Mouse (Mus musculus): ENCODE results near the gene Fam184b. TPM values are rescaled to one million over a fixed set of nuclear protein-coding genes. Genes with fewer than 3 reads are reported as not detected.
A peak's percentile ranks its signal among the peaks of the same experiment; 100 is the strongest.

Gene Fam184b
- polyA plus RNA-seq (2014; fragmentation: Nextera tagmentation; extraction: Ambion mirVana), result 0.36 and 0.45 TPM in 2 replicates

- H3K9ac ChIP-seq (ENCODE audit: low read depth, low read length), result no peak within 1 kb of the TSS; the same call in 1 of the 2 replicates
- ATAC-seq (replicated peaks; ENCODE audit: low FRiP score) (no peak), DNase-seq (ENCODE audit: low spot score) (peak; percentile 57)
- H3K4me3 ChIP-seq (ENCODE audit: low read depth, low read length), result peak within 1 kb of the TSS; percentile 52
- H3K4me1 ChIP-seq (replicated peaks; ENCODE audit: control insufficient read depth, insufficient read depth, low read length), result no peaks in the 10 kb centered on the region
- WGBS, result 1% methylated on average over 48 of the region's 48 CpGs
- no peak within 1 kb of the TSS for H3K27ac ChIP-seq (ENCODE audit: low read depth, low read length)
- H3K27me3 ChIP-seq (replicated peaks; ENCODE audit: control insufficient read depth, insufficient read depth, low read length), result peaks cover 25% of the 10 kb centered on the region
- no peaks in the 10 kb centered on the region for H3K36me3 ChIP-seq (ENCODE audit: control insufficient read depth, insufficient read depth, low read length)
- peak within 1 kb of the TSS; percentile 90 for H3K4me2 ChIP-seq
- H3K9me3 ChIP-seq (ENCODE audit: control insufficient read depth, low read length), result no peaks in the 10 kb centered on the region
Measured at GRCm38 (mm10) chr5:45638806-45639714, at the start of gene Fam184b. Gene Fam184b, minus strand, starts transcription at chr5:45639614.

- 69% methylated on average over 4 of the region's 4 CpGs for WGBS
- no peak overlapping the region for H3K4me3 ChIP-seq (ENCODE audit: low read depth, low read length)
- no peaks in the 10 kb centered on the region for H3K9me3 ChIP-seq (ENCODE audit: control insufficient read depth, low read length)
- H3K27me3 ChIP-seq (replicated peaks; ENCODE audit: control insufficient read depth, insufficient read depth, low read length), result no peaks in the 10 kb centered on the region
- H3K36me3 ChIP-seq (ENCODE audit: control insufficient read depth, insufficient read depth, low read length), result peaks cover 7% of the 10 kb centered on the region; the same call in 1 of the 2 replicates
- no peak overlapping the region for H3K9ac ChIP-seq (ENCODE audit: low read depth, low read length)
- no peaks in the 10 kb centered on the region for H3K4me1 ChIP-seq (replicated peaks; ENCODE audit: control insufficient read depth, insufficient read depth, low read length)
- ATAC-seq (replicated peaks; ENCODE audit: low FRiP score) (0 out of 2 replicates have a peak, but pooled peaks have one; percentile 36), DNase-seq (ENCODE audit: low spot score) (no peak)
- no peak overlapping the region for H3K4me2 ChIP-seq
- H3K27ac ChIP-seq (ENCODE audit: low read depth, low read length), result no peak overlapping the region
Measured at GRCm38 (mm10) chr5:45689152-45689551, 49.7 kb upstream of the Fam184b start.

- no peak overlapping the region for H3K4me2 ChIP-seq
- no peak overlapping the region for H3K9ac ChIP-seq (ENCODE audit: low read depth, low read length)
- no peaks in the 10 kb centered on the region for H3K4me1 ChIP-seq (replicated peaks; ENCODE audit: control insufficient read depth, insufficient read depth, low read length)
- H3K4me3 ChIP-seq (ENCODE audit: low read depth, low read length), result no peak overlapping the region
- DNase-seq (ENCODE audit: low spot score) (no peak), ATAC-seq (replicated peaks; ENCODE audit: low FRiP score) (no peak)
- H3K36me3 ChIP-seq (ENCODE audit: control insufficient read depth, insufficient read depth, low read length), result peaks cover 11% of the 10 kb centered on the region; the same call in 1 of the 2 replicates
- no peaks in the 10 kb centered on the region for H3K9me3 ChIP-seq (ENCODE audit: control insufficient read depth, low read length)
- WGBS, result 92% methylated on average over 3 of the region's 3 CpGs
- no peaks in the 10 kb centered on the region for H3K27me3 ChIP-seq (replicated peaks; ENCODE audit: control insufficient read depth, insufficient read depth, low read length)
- H3K27ac ChIP-seq (ENCODE audit: low read depth, low read length), result no peak overlapping the region
Measured at GRCm38 (mm10) chr5:45686223-45686622, 46.8 kb upstream of the Fam184b start.

GRCm38 (mm10) chr5:45685243-45685642, 45.8 kb upstream of the Fam184b start:
- no peak for ATAC-seq (replicated peaks; ENCODE audit: low FRiP score)
- WGBS, result 88% methylated on average over 2 of the region's 2 CpGs

GRCm38 (mm10) chr5:45683388-45683787, 44.0 kb upstream of the Fam184b start:
- H3K4me1 ChIP-seq (replicated peaks; ENCODE audit: control insufficient read depth, insufficient read depth, low read length), result no peaks in the 10 kb centered on the region
- no peak overlapping the region for H3K4me2 ChIP-seq
- H3K27ac ChIP-seq (ENCODE audit: low read depth, low read length), result no peak overlapping the region
- DNase-seq (ENCODE audit: low spot score) (no peak), ATAC-seq (replicated peaks; ENCODE audit: low FRiP score) (no peak)
- no peaks in the 10 kb centered on the region for H3K9me3 ChIP-seq (ENCODE audit: control insufficient read depth, low read length)
- H3K27me3 ChIP-seq (replicated peaks; ENCODE audit: control insufficient read depth, insufficient read depth, low read length), result no peaks in the 10 kb centered on the region
- H3K4me3 ChIP-seq (ENCODE audit: low read depth, low read length), result no peak overlapping the region
- H3K9ac ChIP-seq (ENCODE audit: low read depth, low read length), result no peak overlapping the region
- WGBS, result 80% methylated on average over 1 of the region's 1 CpGs
- H3K36me3 ChIP-seq (ENCODE audit: control insufficient read depth, insufficient read depth, low read length), result peaks cover 10% of the 10 kb centered on the region; the same call in 1 of the 2 replicates

More at GRCm38 (mm10) chr5:45685243-45685642, 45.8 kb upstream of the Fam184b start:
- Histone ChIP-seq H3K9ac (ENCODE audit: low read depth, low read length) (no peak overlapping the region), H3K4me3 (ENCODE audit: low read depth, low read length) (no peak overlapping the region), H3K4me2 (no peak overlapping the region), H3K27ac (ENCODE audit: low read depth, low read length) (no peak overlapping the region), H3K9me3 (ENCODE audit: control insufficient read depth, low read length) (no peaks in the 10 kb centered on the region), H3K36me3 (ENCODE audit: control insufficient read depth, insufficient read depth, low read length) (peaks cover 14% of the 10 kb centered on the region; the same call in 1 of the 2 replicates), H3K27me3 (replicated peaks; ENCODE audit: control insufficient read depth, insufficient read depth, low read length) (no peaks in the 10 kb centered on the region), H3K4me1 (replicated peaks; ENCODE audit: control insufficient read depth, insufficient read depth, low read length) (no peaks in the 10 kb centered on the region)
- no peak for DNase-seq (ENCODE audit: low spot score)

GRCm38 (mm10) chr5:45679955-45680354, 40.5 kb upstream of the Fam184b start:
- no peaks in the 10 kb centered on the region for H3K9me3 ChIP-seq (ENCODE audit: control insufficient read depth, low read length)
- H3K27ac ChIP-seq (ENCODE audit: low read depth, low read length), result no peak overlapping the region
- DNase-seq (ENCODE audit: low spot score), result no peak
- H3K4me3 ChIP-seq (ENCODE audit: low read depth, low read length), result no peak overlapping the region
- no peak for ATAC-seq (replicated peaks; ENCODE audit: low FRiP score)
- H3K9ac ChIP-seq (ENCODE audit: low read depth, low read length), result no peak overlapping the region
- no peaks in the 10 kb centered on the region for H3K27me3 ChIP-seq (replicated peaks; ENCODE audit: control insufficient read depth, insufficient read depth, low read length)
- H3K4me2 ChIP-seq, result no peak overlapping the region
- H3K36me3 ChIP-seq (ENCODE audit: control insufficient read depth, insufficient read depth, low read length), result peaks cover 14% of the 10 kb centered on the region; the same call in 1 of the 2 replicates
- H3K4me1 ChIP-seq (replicated peaks; ENCODE audit: control insufficient read depth, insufficient read depth, low read length), result no peaks in the 10 kb centered on the region

- Histone ChIP-seq H3K27ac (ENCODE audit: low read depth, low read length) (no peak overlapping the region), H3K4me1 (replicated peaks; ENCODE audit: control insufficient read depth, insufficient read depth, low read length) (no peaks in the 10 kb centered on the region), H3K4me2 (no peak overlapping the region), H3K27me3 (replicated peaks; ENCODE audit: control insufficient read depth, insufficient read depth, low read length) (no peaks in the 10 kb centered on the region), H3K36me3 (ENCODE audit: control insufficient read depth, insufficient read depth, low read length) (peaks cover 11% of the 10 kb centered on the region; the same call in 1 of the 2 replicates), H3K9me3 (ENCODE audit: control insufficient read depth, low read length) (no peaks in the 10 kb centered on the region), H3K9ac (ENCODE audit: low read depth, low read length) (no peak overlapping the region), H3K4me3 (ENCODE audit: low read depth, low read length) (no peak overlapping the region)
- no peak for DNase-seq (ENCODE audit: low spot score)
- WGBS, result 67% methylated on average over 4 of the region's 4 CpGs
- ATAC-seq (replicated peaks; ENCODE audit: low FRiP score), result no peak
Measured at GRCm38 (mm10) chr5:45677639-45678038, 38.2 kb upstream of the Fam184b start.

- no peak overlapping the region for H3K27ac ChIP-seq (ENCODE audit: low read depth, low read length)
- ATAC-seq (replicated peaks; ENCODE audit: low FRiP score) (no peak), DNase-seq (ENCODE audit: low spot score) (no peak)
- H3K9ac ChIP-seq (ENCODE audit: low read depth, low read length), result no peak overlapping the region
- H3K27me3 ChIP-seq (replicated peaks; ENCODE audit: control insufficient read depth, insufficient read depth, low read length), result no peaks in the 10 kb centered on the region
- H3K9me3 ChIP-seq (ENCODE audit: control insufficient read depth, low read length), result no peaks in the 10 kb centered on the region
- no peak overlapping the region for H3K4me2 ChIP-seq
- WGBS, result 96% methylated on average over 1 of the region's 1 CpGs
- 0 out of 2 replicates have a peak, but pooled peaks cover 2% of the 10 kb centered on the region for H3K4me1 ChIP-seq (replicated peaks; ENCODE audit: control insufficient read depth, insufficient read depth, low read length)
- peaks cover 10% of the 10 kb centered on the region; the same call in 1 of the 2 replicates for H3K36me3 ChIP-seq (ENCODE audit: control insufficient read depth, insufficient read depth, low read length)
- no peak overlapping the region for H3K4me3 ChIP-seq (ENCODE audit: low read depth, low read length)
Measured at GRCm38 (mm10) chr5:45675032-45675431, 35.6 kb upstream of the Fam184b start.

All from liver, embryonic 11.5 days (tissue).